Mouse (Mus musculus) kidney, adult 9 months (tissue): ENCODE measurements around the gene Asic1.
"Not testable (repeated sequence)": the region's sequence is repeated elsewhere in the genome, so short reads cannot be mapped to it uniquely, and the experiment has no call there.

ENCODE experiments used
- DNase-seq: peaks from one replicate; pipeline ENCODE4 v3.0.0; 2022

The Asic1 gene

DNA sequence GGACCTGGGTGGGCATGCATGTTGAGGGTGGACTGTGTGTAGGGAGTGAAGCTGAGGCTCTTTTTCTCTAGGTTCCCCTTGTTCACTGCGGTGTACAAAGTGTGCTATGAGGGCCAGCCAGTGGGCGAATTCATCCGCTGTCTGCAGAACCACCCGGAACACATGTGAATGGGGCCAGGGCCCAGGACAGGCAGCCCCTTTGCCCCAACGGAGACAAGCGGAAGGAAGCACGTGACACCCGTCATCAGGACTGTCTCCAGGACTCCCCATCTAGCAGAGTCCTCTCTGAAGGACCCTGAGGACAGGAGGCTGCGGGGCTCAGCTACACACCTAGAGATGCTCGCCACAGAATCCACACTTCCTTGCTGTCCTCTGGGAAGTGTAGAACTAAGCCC, 52.9 kb downstream of the Asic1 start:
- no peak for DNase-seq

- DNase-seq: peak; percentile 78
Observed at GRCm38 (mm10) chr15:99723515-99724291, 53.5 kb downstream of the Asic1 start.

DNA sequence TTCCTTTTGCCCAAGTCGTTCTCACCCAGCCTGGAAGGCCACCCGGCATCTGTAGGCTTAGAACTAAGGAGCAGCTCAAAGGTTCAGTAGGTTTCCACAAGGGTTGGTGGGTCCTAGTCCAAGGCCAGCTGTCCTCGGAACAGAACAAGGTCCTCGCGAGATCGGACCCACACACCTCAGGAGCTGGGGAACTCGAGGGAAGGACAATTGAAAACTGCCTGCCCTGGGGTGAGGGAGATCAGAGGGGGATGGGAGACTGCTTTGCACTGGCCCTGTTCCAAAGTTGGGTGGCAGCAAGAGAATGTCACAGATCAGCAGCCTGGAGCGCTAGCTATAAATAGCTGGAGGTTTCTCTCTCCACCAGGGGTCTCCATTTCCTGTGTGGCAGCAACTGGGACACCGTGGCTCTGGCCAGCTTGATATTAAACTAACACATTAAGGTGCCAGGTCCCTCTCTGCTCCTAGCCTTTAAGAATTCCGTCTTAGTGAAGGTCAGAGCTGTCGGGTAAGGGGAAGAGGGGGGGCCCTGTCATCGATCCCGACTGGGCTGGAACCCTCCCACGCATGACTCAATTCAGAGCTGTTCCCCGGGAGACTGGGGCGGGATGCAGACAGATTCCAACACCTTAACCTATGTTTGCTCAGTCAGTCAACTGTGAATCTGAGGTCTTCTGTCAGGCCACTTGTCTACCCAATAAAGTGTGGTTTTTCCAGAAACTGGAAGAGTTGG, 54.3 kb downstream of the Asic1 start:
- peak; percentile 91 for DNase-seq

GRCm38 (mm10) chr15:99725341-99726155, 55.4 kb downstream of the Asic1 start, which contains the start of gene Cox14:
Gene Cox14 (plus strand): TSS chr15:99725618.
- peak; percentile 99 for DNase-seq

GRCm38 (mm10) chr15:99726549-99726948, 56.4 kb downstream of the Asic1 start:
- no peak for DNase-seq

GRCm38 (mm10) chr15:99727039-99727438, 56.9 kb downstream of the Asic1 start:
- DNase-seq: not testable (repeated sequence)

DNA sequence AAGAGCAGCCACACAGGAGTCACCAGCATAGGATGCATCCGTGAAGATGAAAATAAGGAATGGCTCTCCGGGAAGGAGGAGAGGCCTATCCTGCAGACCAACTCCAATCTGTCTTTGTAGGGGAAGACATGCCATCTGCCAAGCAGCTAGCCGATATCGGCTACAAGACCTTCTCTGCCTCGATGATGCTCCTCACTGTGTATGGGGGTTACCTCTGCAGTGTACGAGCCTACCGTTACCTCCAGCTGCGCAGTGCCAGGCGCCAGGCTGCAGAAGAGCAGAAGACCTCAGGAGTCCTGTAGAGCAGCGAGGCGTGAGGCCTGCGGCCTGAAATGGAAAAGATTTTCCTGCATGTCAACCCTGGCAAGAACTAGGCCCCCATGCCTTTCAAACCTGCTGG, 57.4 kb downstream of the Asic1 start:
- DNase-seq: no peak

DNA sequence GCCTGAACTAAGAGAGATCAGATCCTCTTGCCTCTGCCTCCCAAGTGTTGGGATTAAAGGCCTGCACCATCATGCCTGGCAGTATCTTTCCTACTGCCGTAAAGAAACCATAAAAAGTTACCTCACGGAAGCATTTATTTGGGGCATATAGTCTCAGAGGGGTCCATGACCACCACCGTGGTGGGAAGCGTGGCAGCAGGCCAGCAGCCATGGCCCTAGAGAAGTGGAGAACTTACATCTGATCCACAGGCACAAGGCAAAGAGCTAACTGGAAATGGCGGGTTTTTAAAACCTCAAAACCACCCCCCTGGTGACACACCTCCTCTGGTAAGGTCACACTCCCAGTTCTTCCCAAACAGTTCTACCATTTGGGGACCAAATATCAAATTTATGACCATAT, 58.0 kb downstream of the Asic1 start:
- DNase-seq: no peak

DNA sequence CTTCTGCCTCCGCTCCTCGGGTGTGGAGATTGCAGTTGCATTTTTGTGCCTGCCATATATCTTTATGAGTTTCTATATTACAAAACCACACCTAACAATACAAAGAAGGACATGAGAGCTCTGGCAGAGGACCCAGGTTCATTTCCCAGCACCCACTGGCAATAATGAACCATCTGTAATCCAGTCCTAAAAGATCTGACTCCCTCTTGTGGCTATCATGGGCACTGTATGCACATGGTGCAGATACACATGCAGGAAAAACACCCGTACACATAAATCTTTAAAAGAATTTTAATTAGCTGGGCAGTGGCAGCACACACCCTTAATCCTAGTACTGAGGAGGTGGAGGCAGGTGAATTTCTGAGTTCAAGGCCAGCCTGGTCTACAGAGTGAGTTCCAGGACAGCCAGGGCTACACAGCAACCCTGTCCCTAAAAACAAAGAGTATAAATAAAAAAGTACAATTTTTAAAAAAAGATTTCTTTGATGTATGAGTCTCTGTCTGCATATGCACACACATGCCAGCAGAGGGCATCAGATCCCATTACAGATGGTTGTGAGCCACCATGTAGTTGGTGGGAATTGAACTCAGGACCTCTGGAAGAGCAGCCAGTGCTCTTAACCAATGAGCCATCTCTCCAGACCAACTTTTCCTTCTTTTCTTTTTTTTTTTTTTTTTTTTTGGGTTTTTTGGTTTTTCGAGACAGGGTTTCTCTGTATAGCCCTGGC, 59.1 kb downstream of the Asic1 start:
- DNase-seq: no peak

- DNase-seq: no peak
Observed at GRCm38 (mm10) chr15:99731167-99731566, 61.0 kb downstream of the Asic1 start.

GRCm38 (mm10) chr15:99731678-99732077, 61.5 kb downstream of the Asic1 start:
- DNase-seq: no peak

DNA sequence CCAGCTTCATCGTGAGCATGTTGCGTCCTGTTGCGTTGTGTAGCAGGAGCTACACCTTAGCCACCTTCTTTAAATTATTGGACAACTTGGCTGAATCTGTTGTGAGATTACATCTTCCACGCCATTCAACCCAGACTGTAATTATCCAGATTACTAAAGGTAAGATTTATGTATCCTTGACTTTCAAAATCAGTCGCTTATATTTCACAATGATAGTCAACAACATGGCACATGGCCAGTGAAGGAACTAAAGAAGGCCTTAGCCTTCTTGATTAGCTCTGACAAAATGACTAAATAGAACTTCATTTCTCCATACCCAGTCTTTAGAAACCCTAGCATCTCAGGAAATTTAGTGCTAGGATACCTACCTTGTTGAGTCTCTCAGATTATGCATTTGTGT, 63.0 kb downstream of the Asic1 start:
- DNase-seq: no peak

- DNase-seq: peak; percentile 100
Observed at GRCm38 (mm10) chr15:99735631-99736030, 65.5 kb downstream of the Asic1 start.

DNA sequence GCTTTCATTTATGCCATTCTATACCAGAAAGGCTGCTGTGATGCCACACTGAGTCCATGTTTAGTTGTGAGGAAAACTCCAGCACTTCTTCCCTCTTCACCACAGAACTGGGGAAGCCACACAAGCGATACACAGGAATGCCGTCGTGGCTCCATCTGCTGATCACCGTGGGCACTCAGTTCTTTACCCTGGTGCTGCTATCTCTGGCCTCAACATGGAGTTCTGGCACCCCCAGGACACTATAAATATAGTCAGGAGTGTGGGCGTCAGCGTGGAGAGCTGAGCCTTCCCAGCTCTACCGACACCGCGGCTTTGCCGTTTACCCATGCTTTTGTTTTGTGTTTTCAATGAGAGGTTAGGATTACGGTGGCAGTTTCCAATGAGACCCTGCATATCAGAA, 66.5 kb downstream of the Asic1 start:
- no peak for DNase-seq

GRCm38 (mm10) chr15:99740229-99740628, 70.1 kb downstream of the Asic1 start:
- no peak for DNase-seq
